Mouse (Mus musculus): ENCODE data around the gene Mapk3. TPM values are rescaled to one million over a fixed set of nuclear protein-coding genes. Genes with fewer than 3 reads are reported as not detected.
A peak's percentile ranks its signal among the peaks of the same experiment; 100 is the strongest.

The Mapk3 gene
- total and polyA plus RNA-seq, 3 experiments = 5.2 to 45.1 TPM; not detected in 1

- TF ChIP-seq RCOR1 (IDR thresholded peaks at IDR 0.05; ENCODE audit: low read depth, low read length) (no peak), ZNF384 (IDR thresholded peaks at IDR 0.05; ENCODE audit: low read depth, low read length) (no peak), ZC3H11A (IDR thresholded peaks at IDR 0.05; ENCODE audit: low read depth, low read length) (no peak), POLR2A (IDR thresholded peaks at IDR 0.05; ENCODE audit: control insufficient read depth in 1 of 2, insufficient read depth in 1 of 2, low read depth in 1 of 2, low read length in 2 of 2, poor library complexity in 1 of 2) (peak in 1 of 2 experiments; percentile 48; a peak in 2 of 4 replicates), USF2 (IDR thresholded peaks at IDR 0.05; ENCODE audit: borderline replicate concordance in 1 of 2, insufficient read depth in 1 of 2, low read depth in 1 of 2, low read length in 2 of 2) (no peak), MYB (IDR thresholded peaks at IDR 0.05; ENCODE audit: low read depth, low read length) (no peak), TBP (IDR thresholded peaks at IDR 0.05; ENCODE audit: low read depth, low read length) (no peak), TAL1 (IDR thresholded peaks at IDR 0.05; ENCODE audit: low read length) (no peak), ELF1 (IDR thresholded peaks at IDR 0.05; ENCODE audit: low read depth, low read length) (peak; percentile 58; the same call in 1 of the 2 replicates), BHLHE40 (IDR thresholded peaks at IDR 0.05; ENCODE audit: borderline replicate concordance, low read depth, low read length) (no peak), MAX (IDR thresholded peaks at IDR 0.05; ENCODE audit: low read length) (no peak), TCF12 (IDR thresholded peaks at IDR 0.05; ENCODE audit: low read depth, low read length) (no peak), NRF1 (IDR thresholded peaks at IDR 0.05; ENCODE audit: insufficient read depth, low read depth, low read length, poor library complexity, severe bottlenecking) (no peak), JUND (IDR thresholded peaks at IDR 0.05; ENCODE audit: low read depth, low read length) (no peak), SIN3A (IDR thresholded peaks at IDR 0.05; ENCODE audit: low read length) (no peak), KAT2A (conservative IDR thresholded peaks at IDR 0.05; ENCODE audit: low read depth, low read length) (no peak)
Observed at GRCm38 (mm10) chr7:126797411-126798126, 38.2 kb downstream of the Mapk3 start, which contains the start of gene Fam57b (continued).

GRCm38 (mm10) chr7:126798127-126799049, 39.0 kb downstream of the Mapk3 start:
- peaks cover 35% of the 10 kb centered on the region for H3K79me2 ChIP-seq (ENCODE audit: control insufficient read depth, insufficient read depth, low read length, poor library complexity)
- H3K4me1 ChIP-seq (ENCODE audit: control insufficient read depth in 1 of 2, insufficient read depth in 2 of 2, low read length in 2 of 2) = peaks cover 17 to 38% of the 10 kb centered on the region in 2 experiments
- peak overlapping the region; percentile 96 for H3K9ac ChIP-seq (ENCODE audit: control insufficient read depth, low read depth, low read length, poor library complexity, severe bottlenecking)
- H3K27me3 ChIP-seq (ENCODE audit: control insufficient read depth in 1 of 2, insufficient read depth in 2 of 2, low read length in 2 of 2) = no peaks in the 10 kb centered on the region
- peak overlapping the region; percentile 87 to 95 for H3K4me3 ChIP-seq (ENCODE audit: control insufficient read depth in 1 of 2, insufficient read depth in 1 of 2, low read depth in 2 of 2, low read length in 2 of 2)
- no peak for DNase-seq (ENCODE audit: low read depth, low spot score)
- no peaks in the 10 kb centered on the region for H3K9me3 ChIP-seq (replicated peaks; ENCODE audit: insufficient read depth, low read length)
- peaks cover 13 to 46% of the 10 kb centered on the region in 2 experiments for H3K36me3 ChIP-seq (ENCODE audit: control insufficient read depth in 1 of 2, insufficient read depth in 2 of 2, low read length in 2 of 2)
- H3K27ac ChIP-seq (ENCODE audit: control insufficient read depth, low read depth, low read length) = peak overlapping the region; percentile 94
- no peak for TF ChIP-seq KAT2A (conservative IDR thresholded peaks at IDR 0.05; ENCODE audit: low read depth, low read length)
- TF ChIP-seq CHD2 (IDR thresholded peaks at IDR 0.05; ENCODE audit: low read length) = no peak
- peak; percentile 90; the same call in 1 of the 2 replicates for TF ChIP-seq MYC (IDR thresholded peaks at IDR 0.05; ENCODE audit: low read depth, low read length)
- TF ChIP-seq MAX (IDR thresholded peaks at IDR 0.05; ENCODE audit: low read length) = peak; percentile 86
- no peak for TF ChIP-seq ZNF384 (IDR thresholded peaks at IDR 0.05; ENCODE audit: low read depth, low read length)
- peak; percentile 95 for TF ChIP-seq MXI1 (IDR thresholded peaks at IDR 0.05; ENCODE audit: low read depth, low read length)
- no peak for TF ChIP-seq SMC3 (IDR thresholded peaks at IDR 0.05; ENCODE audit: low read depth, low read length)
- TF ChIP-seq RCOR1 (IDR thresholded peaks at IDR 0.05; ENCODE audit: low read depth, low read length) = 0 out of 2 replicates have a peak, but pooled peaks have one; percentile 6
- no peak for TF ChIP-seq MYB (IDR thresholded peaks at IDR 0.05; ENCODE audit: low read depth, low read length)
- TF ChIP-seq POLR2A (IDR thresholded peaks at IDR 0.05; ENCODE audit: control insufficient read depth in 1 of 2, insufficient read depth in 1 of 2, low read depth in 1 of 2, low read length in 2 of 2, poor library complexity in 1 of 2) = peak in 1 of 2 experiments; percentile 6; a peak in 1 of 4 replicates
- no peak for TF ChIP-seq ELF1 (IDR thresholded peaks at IDR 0.05; ENCODE audit: low read depth, low read length)
- TF ChIP-seq JUND (IDR thresholded peaks at IDR 0.05; ENCODE audit: low read depth, low read length) = no peak
- TF ChIP-seq CHD1 (IDR thresholded peaks at IDR 0.05; ENCODE audit: low read depth, low read length) = 0 out of 2 replicates have a peak, but pooled peaks have one; percentile 38
- peak; percentile 23 for TF ChIP-seq NELFE (IDR thresholded peaks at IDR 0.05; ENCODE audit: low read depth, low read length)
- no peak for TF ChIP-seq UBTF (IDR thresholded peaks at IDR 0.05; ENCODE audit: borderline replicate concordance, insufficient read depth, low read depth, low read length)
- TF ChIP-seq ZC3H11A (IDR thresholded peaks at IDR 0.05; ENCODE audit: low read depth, low read length) = no peak
- no peak for TF ChIP-seq CTCF (IDR thresholded peaks at IDR 0.05 in 2 of 3, conservative IDR thresholded peaks at IDR 0.05 in 1 of 3; ENCODE audit: control insufficient read depth in 1 of 3, insufficient read depth in 1 of 3, low read depth in 2 of 3, low read length in 3 of 3, poor library complexity in 1 of 3, severe bottlenecking in 1 of 3)
- no peak for TF ChIP-seq POLR2AphosphoS5 (IDR thresholded peaks at IDR 0.05; ENCODE audit: borderline replicate concordance, low read depth, low read length)
- peak; percentile 72 for TF ChIP-seq ETS1 (IDR thresholded peaks at IDR 0.05; ENCODE audit: low read depth, low read length)
- TF ChIP-seq EP300 (IDR thresholded peaks at IDR 0.05; ENCODE audit: low read depth in 1 of 2, low read length in 2 of 2) = 0 out of 4 replicates have a peak, but pooled peaks of 1 of the 2 experiments have one; percentile 2
- TF ChIP-seq E2F4 (IDR thresholded peaks at IDR 0.05; ENCODE audit: borderline replicate concordance, low read depth, low read length) = no peak
- TF ChIP-seq TAL1 (IDR thresholded peaks at IDR 0.05; ENCODE audit: low read length) = no peak
- no peak; the same call in 1 of the 2 replicates for TF ChIP-seq HCFC1 (IDR thresholded peaks at IDR 0.05; ENCODE audit: low read depth, low read length)

All from MEL (cell line).